In the genomic region with DNA sequence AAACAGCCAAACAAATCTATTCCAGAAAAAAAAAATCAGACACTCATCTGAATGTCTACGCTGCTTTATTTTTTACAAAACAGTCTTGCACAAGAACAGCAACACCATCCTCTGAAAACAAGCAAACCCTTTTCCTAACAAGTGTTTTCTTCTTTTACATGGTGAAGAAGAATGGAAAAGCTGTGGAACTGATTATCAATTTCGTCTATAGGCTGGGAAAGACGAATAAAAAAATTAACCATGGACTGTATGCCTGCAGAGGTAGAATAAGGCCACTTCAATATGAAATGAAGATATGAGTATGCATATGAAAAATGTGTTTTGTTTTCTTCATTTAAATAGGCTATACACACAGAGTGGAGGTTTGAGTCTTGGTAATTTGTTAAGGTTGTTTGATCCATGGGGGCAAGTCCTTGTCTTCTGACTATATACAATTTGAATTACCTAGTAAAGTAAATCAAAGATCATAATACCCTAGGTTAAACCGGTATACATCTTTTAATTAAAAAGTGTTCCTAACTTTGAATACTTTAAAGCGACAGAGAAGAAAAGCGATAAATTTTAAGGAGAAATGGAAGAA, we compare ENCODE assay signal across 15 mouse cellular contexts. TPM values are rescaled to one million over a fixed set of nuclear protein-coding genes. Genes with fewer than 3 reads are reported as not detected.
"Had no signal": no experiment of that assay in that cellular context is flagged by ENCODE, and none has a peak within 500 bp of the region (broad histone marks: within the 10 kb centered on the region; RNA-seq: fewer than 3 reads in every experiment).

No protein-coding gene starts in this region.

- DNase-seq: kidney, postnatal 10 days; liver; liver, embryonic 13.5 days; liver, postnatal 0 days; lung, postnatal 14 days; thymus, adult 18-20 months; thymus, postnatal 14 days had no signal

- H3K27ac ChIP-seq: layer of hippocampus, adult 2 months; limb, embryonic 12.5 days; liver, embryonic 13.5 days; lung, embryonic 15.5 days; macrophage had no signal

- H3K36me3 ChIP-seq: limb, embryonic 12.5 days; liver, embryonic 13.5 days; lung, embryonic 15.5 days had no signal

- H3K4me1 ChIP-seq: liver, embryonic 13.5 days had no signal

- H3K9me3 ChIP-seq: limb, embryonic 12.5 days; liver, embryonic 13.5 days; lung, embryonic 15.5 days had no signal

- H3K4me3 ChIP-seq: layer of hippocampus, adult 2 months; liver, embryonic 13.5 days; lung, embryonic 15.5 days; megakaryocyte, embryonic 14.5 days had no signal

- H3K4me2 ChIP-seq: liver, embryonic 13.5 days; lung, embryonic 15.5 days had no signal

- ATAC-seq: liver, postnatal 0 days; midbrain, embryonic 16.5 days had no signal

- H3K9ac ChIP-seq: limb, embryonic 12.5 days; liver, embryonic 13.5 days; liver, postnatal 0 days; lung, embryonic 15.5 days had no signal

RNA-seq across cellular contexts. Expression of a gene that starts 4.1 kb away (rescaled TPM):
- polyA plus RNA-seq: kidney, embryonic 14.5 days; liver, embryonic 13.5 days; liver, postnatal 0 days; lung, embryonic 15.5 days; macrophage; stomach, embryonic 14.5 days had no signal
